Mouse (Mus musculus): ENCODE results near the gene Ptprn2.
A peak's percentile ranks its signal among the peaks of the same experiment; 100 is the strongest.

Gene Ptprn2

DNA sequence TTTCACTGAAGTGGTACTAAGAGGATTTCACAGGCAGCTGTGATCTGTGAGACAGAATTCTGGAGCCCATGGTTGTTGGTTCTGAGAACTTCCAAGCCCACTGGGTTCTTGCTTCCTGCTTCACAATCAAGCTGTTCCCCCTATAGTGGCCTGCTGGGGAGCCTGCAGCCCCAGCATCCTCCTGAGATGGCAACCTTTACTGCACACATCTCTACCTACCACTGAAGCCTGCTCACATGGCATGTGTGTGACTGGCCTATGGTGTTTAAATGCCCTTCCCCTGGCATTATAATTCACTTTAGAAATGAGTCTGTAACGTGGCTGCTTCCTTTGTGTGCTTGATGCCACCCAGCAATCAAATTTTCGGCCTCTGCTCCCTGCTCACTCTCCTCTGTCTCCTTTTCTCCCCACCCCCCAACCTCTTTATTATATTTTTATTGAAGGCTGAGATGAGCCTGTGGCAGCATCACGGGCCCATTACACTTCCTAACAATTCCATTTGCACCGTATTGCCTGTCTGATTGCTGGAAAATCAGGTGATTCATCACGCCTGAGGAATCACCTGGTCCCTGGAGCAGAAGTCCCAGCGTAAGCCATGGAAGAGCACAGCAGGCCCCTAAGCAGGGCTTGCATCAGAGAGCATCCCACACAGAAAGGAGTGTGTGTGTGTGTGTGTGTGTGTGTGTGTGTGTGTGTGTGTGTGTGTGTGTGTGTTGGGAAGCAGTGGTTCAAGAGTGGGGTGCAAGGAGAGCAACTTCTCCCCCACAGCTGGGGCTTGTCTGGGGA lies 402.2 kb downstream of the Ptprn2 start:
- no peak for DNase-seq (ENCODE audit: low spot score)

DNA sequence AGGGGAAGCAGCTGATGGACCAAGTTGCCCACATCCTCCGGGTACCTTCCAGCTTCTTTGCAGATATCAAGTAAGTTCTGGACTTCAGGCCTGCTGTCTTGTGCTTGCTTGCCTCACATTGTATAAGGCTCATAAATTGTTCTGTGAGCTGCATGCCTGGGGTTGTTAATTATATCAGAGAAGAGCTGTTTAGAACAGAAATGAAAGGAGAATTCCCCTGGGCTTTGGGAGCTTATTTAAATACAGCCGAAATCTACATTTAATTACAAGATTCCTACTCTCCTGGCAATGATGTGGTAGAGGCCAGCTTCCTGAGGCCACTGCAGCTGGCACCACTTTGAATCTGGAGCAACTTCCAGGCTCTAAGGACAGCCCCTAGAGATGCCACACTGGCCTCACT lies 403.3 kb downstream of the Ptprn2 start:
- no peak for DNase-seq (ENCODE audit: low spot score)

DNA sequence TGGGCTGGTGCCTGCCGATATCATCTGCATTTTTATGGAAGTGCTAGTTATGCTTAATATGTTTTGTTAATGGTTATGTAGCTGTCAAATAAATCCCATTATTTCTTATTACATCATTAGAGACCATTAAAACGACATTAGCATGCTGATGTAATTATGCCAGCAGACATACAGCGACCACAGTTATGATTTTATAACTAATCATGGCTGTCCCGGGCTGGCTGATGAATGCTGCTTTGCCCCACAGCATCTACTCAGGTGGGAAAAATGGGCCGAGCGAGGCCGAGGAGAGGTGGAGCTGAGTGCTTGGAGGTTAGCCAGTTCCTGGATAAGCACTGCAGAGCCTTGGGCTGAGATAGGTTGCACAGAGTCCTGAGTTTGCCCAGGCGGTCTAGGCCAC lies 407.1 kb downstream of the Ptprn2 start:
- no peak for DNase-seq (ENCODE audit: low spot score)

DNA sequence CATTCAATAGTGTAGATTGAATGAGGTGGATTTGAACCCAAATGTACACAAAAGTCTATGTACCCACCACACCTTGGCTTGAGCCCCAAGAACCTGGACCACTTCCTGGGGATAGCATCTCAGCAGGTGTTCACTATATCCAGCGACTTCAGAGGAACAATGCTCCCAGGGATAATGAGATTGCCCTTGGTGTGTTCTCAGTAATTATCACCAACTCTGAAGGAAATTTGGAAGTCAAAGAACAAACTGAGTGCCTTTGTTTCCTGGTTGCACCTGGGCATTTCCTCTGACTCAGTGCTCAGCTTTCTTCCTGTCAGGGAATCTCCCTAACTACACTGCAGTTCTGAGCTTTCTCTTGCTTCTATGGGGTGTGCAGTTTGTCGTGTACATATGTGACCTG lies 411.1 kb downstream of the Ptprn2 start:
- DNase-seq (ENCODE audit: low spot score): no peak

DNA sequence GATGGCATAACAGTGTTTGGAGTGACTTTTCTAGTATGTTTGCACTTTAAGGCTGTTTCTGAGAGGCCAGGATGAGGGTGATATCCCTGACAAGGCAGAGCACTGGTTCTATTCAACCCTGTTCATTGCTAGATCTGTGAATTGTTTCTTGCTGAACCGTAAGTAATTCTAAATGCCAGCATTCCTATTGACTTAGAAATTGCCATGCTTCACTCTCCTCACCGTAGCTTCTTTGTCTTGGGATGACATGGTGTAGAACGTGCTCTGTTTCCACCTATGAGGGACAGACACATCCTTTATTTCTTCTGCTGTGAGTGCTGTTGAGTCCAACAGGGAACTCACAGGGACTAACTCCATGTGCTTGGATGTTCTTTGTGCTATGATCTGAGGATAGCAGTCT lies 416.3 kb downstream of the Ptprn2 start:
- DNase-seq (ENCODE audit: low spot score): no peak

DNA sequence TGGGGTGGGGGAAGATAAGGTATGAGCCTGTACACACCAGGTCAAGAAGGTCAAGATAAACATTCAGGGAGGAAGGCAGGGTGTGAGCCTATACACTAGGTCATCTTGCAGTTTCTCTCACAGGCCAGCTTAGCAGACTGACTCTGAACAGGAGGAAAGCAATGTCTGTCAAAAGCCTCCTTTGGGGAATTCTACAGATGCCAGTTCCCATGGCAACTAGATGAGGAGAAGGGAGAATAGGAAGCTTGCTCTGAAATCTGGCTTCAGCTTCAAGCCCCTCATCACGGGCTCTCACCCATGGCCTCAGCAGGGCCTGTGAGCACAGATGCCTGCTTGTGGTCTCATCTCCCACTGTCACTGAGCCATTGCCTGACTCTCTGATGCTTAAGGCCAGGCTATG lies 421.9 kb downstream of the Ptprn2 start:
- DNase-seq (ENCODE audit: low spot score): peak; percentile 6

DNA sequence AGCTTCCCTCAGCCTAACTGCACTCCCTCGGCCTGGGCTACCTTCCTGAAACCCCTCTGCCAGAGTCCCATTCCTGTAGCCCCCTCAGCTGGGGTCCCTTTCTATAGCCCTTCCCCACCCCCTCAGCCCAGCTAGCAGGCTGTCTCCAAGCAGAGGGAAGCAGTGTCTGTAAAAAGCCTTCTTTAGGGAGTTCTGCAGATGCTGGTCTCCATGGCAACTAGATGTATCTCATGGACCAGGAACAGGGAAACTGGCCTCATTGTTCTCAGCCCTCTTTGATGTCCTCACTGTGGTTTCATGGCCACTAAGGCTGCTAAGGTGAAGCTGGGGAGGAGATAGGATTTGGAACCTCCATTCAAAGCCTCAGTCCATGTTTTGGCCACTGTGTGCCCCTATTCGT lies 423.1 kb downstream of the Ptprn2 start:
- no peak for DNase-seq (ENCODE audit: low spot score)

DNA sequence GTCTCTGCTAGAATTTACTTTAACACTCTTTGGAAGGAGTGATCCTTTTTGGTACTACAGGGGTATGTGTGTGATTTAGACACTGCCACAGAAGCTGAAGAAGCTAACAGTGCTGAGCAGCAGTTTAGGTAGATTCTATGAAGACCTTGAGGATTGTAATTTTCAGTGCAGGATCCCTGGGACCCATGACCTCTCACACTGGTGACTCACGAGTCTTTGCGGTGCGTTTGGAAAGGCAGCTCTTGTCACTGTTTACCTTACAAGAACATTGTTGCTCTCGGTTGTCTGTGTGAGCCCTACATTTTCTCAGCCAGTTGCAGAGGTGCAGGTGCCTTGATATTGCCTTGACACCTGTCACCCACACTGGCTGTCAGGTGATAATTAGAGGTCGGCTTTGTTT lies 431.3 kb downstream of the Ptprn2 start:
- no peak for DNase-seq (ENCODE audit: low spot score)

DNA sequence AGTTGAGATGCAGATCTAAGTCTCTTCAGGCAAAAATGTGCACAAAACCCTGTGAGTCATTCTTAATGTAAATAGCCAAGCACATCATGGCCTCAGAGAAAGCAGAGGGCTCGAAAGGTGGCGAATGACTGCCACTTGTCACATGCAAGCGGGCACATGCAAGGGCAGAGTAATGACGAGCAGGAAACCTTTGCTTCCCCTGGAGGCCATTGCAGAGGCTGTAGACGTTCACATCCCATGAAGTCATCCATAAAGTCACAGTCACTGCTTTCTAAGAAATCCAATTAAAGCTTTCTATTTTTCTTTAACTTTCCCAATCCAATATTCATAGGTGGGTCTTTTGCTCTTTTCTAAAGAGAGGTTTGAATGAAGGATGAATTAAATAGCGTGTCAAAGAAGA lies 433.7 kb downstream of the Ptprn2 start:
- DNase-seq (ENCODE audit: low spot score): no peak

DNA sequence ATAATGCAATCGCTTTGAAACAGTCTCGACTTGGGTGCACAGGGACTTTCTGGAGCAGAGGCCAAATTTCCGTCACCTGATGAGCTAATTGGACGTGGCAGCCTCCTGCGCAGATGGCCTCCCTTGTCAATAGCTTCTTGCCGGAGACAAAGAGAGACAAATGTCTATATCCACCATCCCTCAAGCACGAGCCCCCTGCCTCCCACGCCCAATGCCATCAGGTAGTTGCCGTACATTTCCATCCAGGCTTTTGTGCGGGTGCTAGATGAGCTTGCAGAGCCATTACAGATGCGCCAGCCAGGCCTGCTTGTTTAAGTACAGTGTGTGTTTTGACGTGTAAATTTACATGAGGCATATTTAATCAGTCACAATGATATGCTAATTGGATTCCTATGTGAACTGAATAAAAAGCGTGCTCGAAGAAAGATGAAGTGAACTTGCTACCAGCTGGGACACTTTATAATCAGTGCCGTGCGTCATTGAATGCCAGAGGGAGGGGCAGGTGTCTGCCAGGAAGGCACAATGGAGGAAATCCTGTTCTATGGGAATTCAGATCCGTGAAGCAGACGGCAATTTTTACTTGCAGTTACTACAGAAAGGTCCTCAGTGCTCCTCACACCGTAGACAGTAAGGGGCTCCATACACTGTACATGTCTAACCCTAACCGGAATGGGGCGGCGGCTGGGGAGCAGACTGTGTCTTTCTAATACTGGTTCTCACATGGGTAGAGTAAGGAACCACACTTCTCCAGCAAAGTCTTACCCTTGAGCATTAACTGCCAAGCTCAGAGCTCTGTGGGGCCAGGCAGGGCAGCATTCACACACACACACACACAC lies 434.4 kb downstream of the Ptprn2 start:
- DNase-seq (ENCODE audit: low spot score): no peak

DNA sequence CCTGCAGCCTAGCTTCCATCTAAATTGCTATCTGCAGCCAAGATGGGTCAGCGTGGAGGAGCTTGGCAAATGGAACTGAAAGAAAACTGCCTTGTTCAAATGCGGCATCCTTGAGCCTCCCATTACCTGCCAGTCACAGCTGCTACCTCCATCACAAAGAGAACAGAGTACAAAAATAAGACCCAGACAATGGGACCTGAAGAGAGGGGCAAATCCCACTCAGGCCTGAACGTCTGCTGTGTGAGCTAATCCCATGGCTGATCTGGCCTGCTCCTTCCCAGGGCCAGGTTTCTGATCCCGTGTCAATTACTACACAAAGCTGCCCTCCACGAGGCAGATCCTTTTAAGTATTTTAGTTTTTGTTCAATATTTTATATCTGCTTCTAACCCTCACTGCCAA lies 441.6 kb downstream of the Ptprn2 start:
- DNase-seq (ENCODE audit: low spot score): no peak

DNA sequence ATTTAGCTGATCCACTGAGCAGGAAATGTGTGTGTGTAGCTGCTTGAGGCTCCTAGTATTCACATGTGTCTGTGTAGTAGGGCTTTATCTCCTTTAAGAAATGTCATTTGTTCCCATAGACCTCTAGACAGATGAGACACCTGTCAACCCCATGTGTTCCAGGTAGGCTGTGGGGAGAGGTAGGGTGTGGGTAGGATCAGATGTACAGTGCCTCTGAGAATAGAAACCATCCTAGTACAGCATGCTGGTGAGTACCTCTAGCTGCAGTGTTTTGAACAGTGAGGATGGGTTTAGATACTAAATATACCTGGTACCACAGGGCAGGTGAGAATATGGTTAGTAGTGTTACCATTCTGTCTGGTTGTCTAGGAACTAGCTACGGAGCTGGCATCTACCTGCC lies 442.0 kb downstream of the Ptprn2 start:
- no peak for DNase-seq (ENCODE audit: low spot score)

DNA sequence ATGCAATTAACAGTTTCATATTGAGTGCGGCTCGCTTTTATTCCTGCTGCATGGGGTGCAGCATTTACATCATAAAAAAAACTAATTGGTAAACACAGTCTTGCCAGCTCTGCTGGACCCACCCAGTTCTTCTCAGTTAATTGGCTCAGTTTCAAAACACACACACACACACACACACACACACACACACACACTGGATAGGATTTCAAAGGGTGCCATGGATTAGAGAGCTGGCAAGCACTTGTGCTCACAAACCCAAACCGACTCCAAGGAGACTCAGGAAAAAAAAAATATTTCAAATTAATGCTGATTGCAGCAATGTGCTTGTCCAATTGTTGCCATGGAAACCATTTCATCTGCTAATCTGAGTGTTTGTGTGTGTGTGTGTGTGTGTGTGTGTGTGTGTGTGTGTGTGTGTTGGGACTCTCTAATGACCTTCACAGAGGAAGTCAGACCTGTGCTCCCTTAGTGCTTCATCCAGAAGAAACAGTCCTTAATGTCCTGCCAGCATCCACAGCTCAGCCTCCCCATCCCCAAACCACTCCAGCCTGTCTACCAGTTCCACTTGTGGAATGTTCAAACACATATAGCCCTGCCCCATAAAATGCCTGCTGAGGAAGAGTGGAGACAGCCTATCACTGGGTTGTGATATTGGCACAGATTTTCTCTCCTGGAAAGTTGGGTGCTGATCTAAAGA lies 452.8 kb downstream of the Ptprn2 start:
- no peak for DNase-seq (ENCODE audit: low spot score)

DNA sequence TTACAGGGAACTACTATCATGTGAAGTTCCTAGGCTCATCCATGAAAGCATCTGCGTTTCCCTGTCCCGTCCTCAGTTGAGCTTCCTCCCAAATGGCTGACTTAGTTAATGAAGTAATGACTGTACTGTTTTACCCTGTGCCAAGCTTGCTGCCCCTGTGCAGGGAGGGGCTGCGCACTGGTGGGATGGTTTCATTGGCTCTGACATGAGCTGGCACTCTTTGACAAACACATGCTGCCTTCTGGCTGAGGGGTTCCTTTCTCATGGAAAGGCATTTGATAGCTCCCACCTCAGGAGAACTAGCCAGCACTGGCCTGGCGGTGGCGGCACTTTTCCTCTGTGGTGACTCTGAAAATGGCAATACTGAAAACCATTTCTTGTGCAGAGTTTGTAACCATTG lies 458.4 kb downstream of the Ptprn2 start:
- no peak for DNase-seq (ENCODE audit: low spot score)

DNA sequence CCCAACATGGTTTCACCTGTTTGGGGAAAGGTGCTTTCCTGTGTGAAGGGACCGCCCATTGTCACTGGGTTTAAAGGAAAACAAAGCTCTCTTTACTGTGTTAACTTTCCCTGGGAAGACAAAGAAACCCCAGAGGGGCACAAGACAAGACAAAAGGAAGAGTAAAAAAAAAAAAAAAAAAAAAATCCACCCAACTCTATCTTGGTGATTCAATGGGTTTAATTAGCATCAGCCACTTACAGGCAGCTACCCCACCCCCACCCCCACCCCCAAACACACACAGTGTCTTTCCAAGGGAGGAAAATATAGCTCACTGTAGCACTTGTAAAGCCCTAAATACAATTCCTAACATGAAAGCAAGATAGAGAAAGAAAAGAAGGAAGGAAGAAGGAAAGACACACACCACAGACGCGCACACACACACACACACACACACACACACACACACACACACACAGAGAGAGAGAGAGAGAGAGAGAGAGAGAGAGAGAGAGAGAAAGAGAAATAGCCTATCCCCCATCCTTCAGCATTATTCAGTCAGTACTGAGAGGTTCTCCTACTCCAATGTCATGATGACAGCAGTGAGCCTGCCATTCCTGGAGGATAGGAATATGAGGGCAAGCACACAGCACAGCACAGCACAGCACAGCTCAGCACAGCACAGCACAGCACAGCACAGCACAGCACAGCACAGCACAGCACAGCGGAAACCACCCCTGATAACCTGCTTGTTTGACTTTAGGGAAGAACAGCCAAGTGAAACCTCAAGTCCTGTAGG lies 462.8 kb downstream of the Ptprn2 start:
- DNase-seq (ENCODE audit: low spot score): no peak

DNA sequence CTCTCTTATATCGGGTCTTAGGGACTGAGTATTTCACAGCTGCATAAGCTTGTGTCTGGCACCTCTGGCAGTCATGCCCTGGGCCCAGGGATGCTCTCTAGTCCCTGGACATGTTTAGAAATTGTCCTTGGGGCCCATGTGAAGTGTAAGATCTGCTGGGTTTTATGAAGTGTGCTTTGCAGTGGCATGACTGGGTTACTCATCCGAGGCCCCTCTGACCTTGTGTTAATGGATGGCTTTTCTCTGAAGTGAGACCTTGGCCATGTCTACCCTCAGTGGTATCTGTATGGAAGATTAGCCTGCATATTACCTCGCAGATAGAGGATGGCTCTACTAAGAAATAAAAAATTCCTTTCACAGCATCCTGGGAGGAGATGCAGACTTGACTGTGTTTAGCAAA lies 464.2 kb downstream of the Ptprn2 start:
- no peak for DNase-seq (ENCODE audit: low spot score)

DNA sequence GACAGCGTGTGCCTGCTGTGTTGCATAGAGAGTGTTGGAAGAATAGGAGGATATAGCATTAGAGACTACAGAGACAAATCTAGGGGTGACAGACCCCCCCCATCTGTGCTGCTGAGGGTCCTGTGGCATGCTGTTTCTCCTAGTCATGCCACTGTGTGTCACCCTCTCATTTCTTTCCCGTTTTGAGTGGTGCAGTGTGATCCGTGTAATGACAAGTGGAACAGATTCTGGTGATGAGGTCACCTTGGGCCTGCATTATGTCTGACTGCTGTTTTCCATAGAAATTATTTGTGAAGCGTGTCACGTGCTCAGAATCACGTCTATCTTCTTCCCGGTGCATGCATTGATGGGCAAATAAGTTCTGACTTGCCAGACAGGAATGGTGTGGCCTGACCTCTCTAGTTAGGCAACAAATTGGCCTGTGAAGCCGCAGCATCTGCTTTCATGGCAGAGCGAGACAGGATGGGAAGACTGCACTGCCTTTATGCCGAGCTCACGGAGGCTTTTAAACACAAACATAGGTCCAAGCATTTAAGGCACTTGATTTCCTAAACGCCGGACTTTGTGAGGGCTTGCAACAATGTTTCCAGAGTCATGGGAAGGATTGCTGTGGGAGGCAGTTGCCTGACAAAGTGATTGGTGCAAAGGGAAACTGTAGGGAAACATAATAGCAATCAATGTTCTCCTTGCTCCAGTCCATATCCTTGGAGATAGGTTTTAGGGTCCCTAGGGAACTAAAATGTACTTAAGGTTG lies 467.1 kb downstream of the Ptprn2 start:
- DNase-seq (ENCODE audit: low spot score): no peak

DNA sequence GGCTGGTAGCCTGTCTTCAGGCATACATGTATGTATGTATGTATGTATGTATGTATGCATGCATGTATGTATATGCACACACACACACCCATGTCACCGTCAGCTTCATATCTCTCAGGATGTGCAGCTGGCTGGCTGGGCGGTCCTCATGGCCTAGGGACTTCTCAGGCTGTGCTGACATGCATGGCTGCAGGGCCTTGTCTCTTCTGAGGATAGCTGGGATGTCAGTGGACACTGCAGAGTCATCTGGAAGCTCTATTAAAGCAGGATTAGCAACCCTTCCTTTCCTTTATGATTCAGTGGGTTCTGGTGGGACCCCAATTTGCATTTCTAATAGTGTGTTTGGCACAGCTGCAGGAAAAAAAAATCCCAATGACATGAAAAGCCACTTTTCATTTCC lies 473.6 kb downstream of the Ptprn2 start:
- no peak for DNase-seq (ENCODE audit: low spot score)

DNA sequence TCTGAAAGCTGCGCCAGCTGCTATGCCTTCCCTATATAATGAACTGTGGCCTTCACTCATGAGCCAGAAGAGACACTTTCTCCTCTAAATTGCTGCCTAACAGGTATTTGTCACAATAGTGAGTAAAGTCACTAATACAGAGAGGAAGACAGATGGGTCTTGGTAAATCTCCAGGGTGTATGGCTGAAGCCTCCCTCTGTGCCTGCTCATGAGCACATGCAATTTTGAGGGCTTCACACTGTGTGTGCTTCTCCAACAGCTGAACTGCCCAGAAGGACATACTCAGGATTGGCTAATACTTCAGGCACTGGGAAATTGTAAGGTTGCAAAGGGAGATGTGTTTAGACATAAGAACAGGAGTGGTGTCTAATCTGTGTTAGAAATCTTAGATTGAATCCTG lies 478.4 kb downstream of the Ptprn2 start:
- no peak for DNase-seq (ENCODE audit: low spot score)

DNA sequence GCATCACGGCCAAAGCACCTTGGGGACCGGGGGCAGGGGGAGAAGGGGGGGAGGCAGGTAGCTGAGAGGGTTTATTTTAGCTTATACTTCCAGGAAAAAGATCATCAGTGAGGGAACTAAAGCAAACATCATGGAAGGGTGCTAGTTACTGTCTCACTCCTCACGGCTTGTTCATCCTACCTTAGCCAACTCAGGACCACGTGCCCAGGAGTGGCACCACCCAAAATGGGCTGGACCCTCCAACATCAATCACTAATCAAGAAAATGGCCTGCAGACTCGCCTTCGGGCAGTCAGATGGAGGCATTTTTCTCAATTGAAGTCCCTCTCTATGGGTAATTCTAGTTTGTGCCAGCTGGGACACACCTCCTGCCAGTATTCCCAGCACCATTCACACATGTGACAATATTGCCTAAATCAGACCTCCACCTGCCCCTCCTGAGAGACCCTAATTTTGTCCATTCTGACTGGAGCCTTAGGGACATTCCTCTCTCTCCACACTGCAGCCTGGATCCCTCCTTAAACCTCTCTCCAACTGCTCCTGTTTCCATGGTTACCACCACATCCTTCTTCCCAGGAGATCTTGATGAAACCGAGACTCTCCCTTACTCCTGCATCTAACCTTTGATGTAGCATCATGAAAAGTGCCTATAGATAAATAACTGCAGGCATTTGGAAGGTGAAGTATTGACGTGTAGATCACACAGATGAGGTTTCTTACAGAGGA lies 482.9 kb downstream of the Ptprn2 start:
- no peak for DNase-seq (ENCODE audit: low spot score)

DNA sequence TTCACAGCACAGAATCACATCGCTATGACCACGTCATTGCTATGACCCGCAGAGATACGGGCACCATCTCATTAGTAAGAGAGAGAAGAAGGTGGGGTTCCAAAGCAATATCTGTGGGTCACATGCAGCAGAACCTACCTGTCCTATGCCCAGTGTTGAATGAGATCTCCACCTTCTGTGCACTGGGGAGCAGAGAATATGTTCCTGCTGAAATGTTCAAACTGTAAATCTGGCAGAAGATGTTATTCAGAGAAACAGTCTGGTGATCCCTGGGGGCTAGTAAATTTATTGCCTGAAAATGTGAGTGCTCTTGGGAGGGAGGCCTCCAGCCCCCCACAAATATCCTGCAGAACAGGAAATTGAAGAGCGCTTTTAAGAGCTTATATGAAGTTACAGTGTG lies 490.0 kb downstream of the Ptprn2 start:
- DNase-seq (ENCODE audit: low spot score): no peak
